In the genomic region with DNA sequence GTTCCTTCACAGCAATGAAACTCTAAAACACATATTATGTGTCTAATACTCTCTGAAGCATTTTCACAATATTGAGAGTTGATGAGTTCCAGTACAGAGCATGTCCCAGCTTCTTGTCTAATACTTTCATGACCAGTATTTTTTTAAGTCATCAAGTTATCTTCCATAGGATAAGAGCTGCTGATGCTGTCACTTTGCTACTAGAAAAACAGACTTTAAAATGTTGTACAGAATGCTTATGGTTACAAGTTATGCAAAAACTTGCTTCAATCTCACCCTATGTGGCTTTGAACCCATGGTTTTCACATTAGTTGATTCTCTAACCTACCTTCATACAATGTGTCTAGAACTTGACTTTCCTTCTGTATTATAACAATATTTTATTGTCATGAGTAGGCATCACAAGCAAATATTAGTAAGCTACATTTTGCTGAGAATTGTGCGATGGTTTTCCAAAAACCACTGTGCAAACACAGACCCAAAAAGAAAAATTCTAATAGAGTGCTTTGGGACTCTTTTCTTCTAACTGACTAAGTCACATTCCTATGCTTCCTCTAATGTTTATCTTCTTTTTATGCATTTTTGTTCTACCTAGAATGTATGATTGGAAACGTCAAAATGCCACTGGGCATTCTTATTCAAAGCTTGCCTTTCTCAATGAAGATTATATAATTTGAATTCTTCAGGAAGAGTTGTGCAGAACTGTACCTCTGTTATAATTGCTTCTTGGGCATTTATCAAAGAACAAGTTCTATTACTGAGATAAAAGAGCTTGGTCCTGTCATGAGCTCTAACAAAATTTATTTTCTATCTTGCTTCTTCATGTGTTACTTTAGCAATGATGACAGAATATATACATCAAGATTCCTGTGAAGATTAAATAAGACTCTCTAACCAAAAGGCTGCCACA, we compare ENCODE assay signal across 18 mouse cellular contexts. TPM values are rescaled to one million over a fixed set of nuclear protein-coding genes. Genes with fewer than 3 reads are reported as not detected.
"Had no signal": no experiment of that assay in that cellular context is flagged by ENCODE, and none has a peak within 500 bp of the region (broad histone marks: within the 10 kb centered on the region; RNA-seq: fewer than 3 reads in every experiment).

No protein-coding gene starts in this region.

- H3K27ac ChIP-seq: neural tube, embryonic 13.5 days; neural tube, embryonic 15.5 days; stomach, embryonic 15.5 days; stomach, postnatal 0 days had no signal

- DNase-seq: retina, postnatal 1 day; right cerebral cortex, adult 18-20 months; right cerebral cortex, postnatal 14 days; right cerebral cortex, postnatal 25 days; right cerebral cortex, postnatal 4 days; spleen, adult 18-20 months; thymus, adult 18-20 months; thymus, adult 2 months; thymus, postnatal 14 days; thymus, postnatal 25 days; thymus, postnatal 36 days; thymus, postnatal 4 days had no signal

- H3K36me3 ChIP-seq: neural tube, embryonic 13.5 days; neural tube, embryonic 15.5 days; stomach, embryonic 15.5 days had no signal

- H3K27me3 ChIP-seq: neural tube, embryonic 13.5 days; neural tube, embryonic 15.5 days; stomach, embryonic 15.5 days had no signal

- H3K4me3 ChIP-seq: neural tube, embryonic 13.5 days; neural tube, embryonic 15.5 days; stomach, embryonic 15.5 days had no signal

- H3K4me1 ChIP-seq: neural tube, embryonic 13.5 days; neural tube, embryonic 15.5 days; stomach, embryonic 15.5 days had no signal

RNA-seq across cellular contexts. Expression of gene Lin7a, which starts 55.6 kb away (rescaled TPM):
- total RNA-seq: neutrophil, adult 5-6 weeks had no signal
- polyA plus RNA-seq: spleen, adult 2 months; thymus, adult 2 months had no signal
